Mouse (Mus musculus) liver, embryonic 15.5 days (tissue): ENCODE measurements at regions not wholly inside any gene's neighbourhood (a gene's known extent, or its start where the extent isn't known, plus 50 kb on each side); places are given as distances from the start of the nearest gene placed in this dataset.

Source experiments
- ATAC-seq: fragments of 200-750 bp; cut with Nextera tagmentation; 2 replicates; pipeline ENCODE4 v1.8.0; 2017; ENCODE audit warnings: moderate number of reproducible peaks, mild to moderate bottlenecking, moderate library complexity; ENCODE audit not compliant: insufficient read depth
- H3K27ac ChIP-seq: fragments of 300-500 bp; sonication (generic); replicated peaks from 2 replicates; pipeline ENCODE4 v1.5.1; 2015; ENCODE audit warnings: mild to moderate bottlenecking, inconsistent platforms
- H3K27me3 ChIP-seq: fragments of 300-500 bp; sonication (generic); 2 replicates; pipeline ENCODE4 v1.6.1; 2015; ENCODE audit warnings: mild to moderate bottlenecking, inconsistent platforms
- H3K36me3 ChIP-seq: fragments of 300-500 bp; sonication (generic); replicated peaks from 2 replicates; pipeline ENCODE4 v1.6.1; 2015; ENCODE audit warnings: moderate library complexity, mild to moderate bottlenecking, inconsistent platforms
- H3K4me1 ChIP-seq: fragments of 300-500 bp; sonication (generic); replicated peaks from 2 replicates; pipeline ENCODE4 v1.6.1; 2015; ENCODE audit warnings: inconsistent platforms
- H3K4me2 ChIP-seq: fragments of 300-500 bp; sonication (generic); 2 replicates; pipeline ENCODE4 v1.6.1; 2015; ENCODE audit warnings: moderate library complexity, mild to moderate bottlenecking, inconsistent platforms
- H3K4me3 ChIP-seq: fragments of 300-500 bp; sonication (generic); replicated peaks from 2 replicates; pipeline ENCODE4 v1.5.1; 2015; ENCODE audit warnings: mild to moderate bottlenecking, inconsistent platforms
- H3K9ac ChIP-seq: fragments of 300-500 bp; sonication (generic); 2 replicates; pipeline ENCODE4 v1.6.1; 2015; ENCODE audit warnings: moderate library complexity, mild to moderate bottlenecking, inconsistent platforms
- H3K9me3 ChIP-seq: fragments of 300-500 bp; sonication (generic); replicated peaks from 2 replicates; pipeline ENCODE4 v1.6.1; 2016; ENCODE audit warnings: inconsistent platforms
- WGBS: fragments of 180-500 bp; shearing (Covaris S2); methylation state at CpG from one replicate; pipeline ENCODE4 v1.1.7; 2015; ENCODE audit warnings: mixed read lengths; ENCODE audit not compliant: insufficient replicate concordance; 5-methylcytosine and 5-hydroxymethylcytosine counted together

DNA sequence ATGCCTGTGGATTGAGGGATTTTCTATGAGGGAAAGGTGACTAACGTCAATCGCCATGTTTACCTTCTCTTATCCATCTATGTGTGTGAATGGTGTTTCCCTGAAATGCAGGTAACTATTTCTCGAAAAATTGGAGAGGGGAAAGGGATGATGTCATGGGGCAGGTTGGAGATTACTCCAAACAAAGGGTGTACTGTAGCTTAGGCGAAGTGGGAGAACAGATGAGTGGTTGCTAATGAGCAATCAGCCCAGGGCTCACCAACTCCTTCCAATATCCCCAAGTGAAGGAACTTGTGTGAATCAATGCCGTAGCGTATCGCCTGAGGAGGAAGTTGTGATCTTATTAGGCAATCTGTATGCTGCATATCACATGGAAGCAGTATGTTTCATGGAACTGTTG is 133.2 kb downstream of the Klf5 start:
- no peak for ATAC-seq
- no peak overlapping the region for H3K27ac ChIP-seq
- no peak overlapping the region for H3K4me2 ChIP-seq
- WGBS, result 69% methylated on average over 7 of the region's 7 CpGs
- no peaks in the 10 kb centered on the region for H3K4me1 ChIP-seq
- H3K9ac ChIP-seq, result no peak overlapping the region
- H3K4me3 ChIP-seq, result no peak overlapping the region
- H3K36me3 ChIP-seq, result no peaks in the 10 kb centered on the region
- no peaks in the 10 kb centered on the region for H3K27me3 ChIP-seq
- H3K9me3 ChIP-seq, result no peaks in the 10 kb centered on the region

DNA sequence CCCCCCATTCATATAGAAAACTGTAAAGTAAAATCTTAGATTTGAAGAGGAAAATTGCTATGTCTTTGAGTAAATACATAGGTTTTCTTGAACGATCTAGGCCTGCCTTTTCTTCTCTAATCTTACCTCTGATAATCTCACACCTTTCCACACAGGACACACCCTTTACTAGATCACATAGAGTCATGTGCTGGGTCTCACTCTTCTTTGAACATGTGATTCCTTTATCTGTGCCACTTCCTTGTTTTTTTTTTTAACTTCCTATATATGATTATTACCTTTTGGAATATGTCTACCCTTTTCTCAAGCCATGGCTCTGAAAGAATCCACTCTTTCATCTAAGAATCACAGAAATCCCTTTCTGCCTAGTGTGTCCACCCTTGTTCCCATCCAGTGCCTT is 136.2 kb downstream of the Klf5 start:
- H3K9ac ChIP-seq, result no peak overlapping the region
- no peak overlapping the region for H3K4me3 ChIP-seq
- no peak overlapping the region for H3K4me2 ChIP-seq
- no peak overlapping the region for H3K27ac ChIP-seq
- H3K4me1 ChIP-seq, result no peaks in the 10 kb centered on the region
- H3K36me3 ChIP-seq, result no peaks in the 10 kb centered on the region
- no peaks in the 10 kb centered on the region for H3K27me3 ChIP-seq
- 54% methylated on average over 1 of the region's 1 CpGs for WGBS
- no peak for ATAC-seq
- H3K9me3 ChIP-seq, result no peaks in the 10 kb centered on the region

DNA sequence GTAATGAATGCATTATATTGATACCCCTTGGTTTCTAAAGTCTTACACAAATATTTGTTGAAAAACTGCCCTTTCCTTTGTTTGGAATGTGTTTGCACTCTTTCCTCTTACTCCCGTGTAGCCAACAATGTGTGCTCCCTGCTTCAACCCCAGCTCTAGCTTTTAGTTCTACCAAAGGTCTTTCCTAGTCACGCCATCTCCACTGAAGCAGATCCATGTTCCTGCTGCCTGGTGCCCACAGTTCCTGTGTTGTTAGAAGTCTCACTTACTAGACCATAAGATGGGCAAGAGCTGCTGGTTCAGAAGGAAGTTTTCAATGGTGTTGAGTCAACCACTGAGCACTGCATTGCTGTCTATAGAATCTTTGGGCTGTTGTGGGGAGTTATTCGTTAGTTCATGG is 137.0 kb downstream of the Klf5 start:
- no peak overlapping the region for H3K4me3 ChIP-seq
- H3K36me3 ChIP-seq, result no peaks in the 10 kb centered on the region
- H3K9ac ChIP-seq, result no peak overlapping the region
- H3K27me3 ChIP-seq, result no peaks in the 10 kb centered on the region
- no peaks in the 10 kb centered on the region for H3K9me3 ChIP-seq
- H3K27ac ChIP-seq, result no peak overlapping the region
- ATAC-seq, result no peak
- no peak overlapping the region for H3K4me2 ChIP-seq
- 57% methylated on average over 3 of the region's 3 CpGs for WGBS
- no peaks in the 10 kb centered on the region for H3K4me1 ChIP-seq

DNA sequence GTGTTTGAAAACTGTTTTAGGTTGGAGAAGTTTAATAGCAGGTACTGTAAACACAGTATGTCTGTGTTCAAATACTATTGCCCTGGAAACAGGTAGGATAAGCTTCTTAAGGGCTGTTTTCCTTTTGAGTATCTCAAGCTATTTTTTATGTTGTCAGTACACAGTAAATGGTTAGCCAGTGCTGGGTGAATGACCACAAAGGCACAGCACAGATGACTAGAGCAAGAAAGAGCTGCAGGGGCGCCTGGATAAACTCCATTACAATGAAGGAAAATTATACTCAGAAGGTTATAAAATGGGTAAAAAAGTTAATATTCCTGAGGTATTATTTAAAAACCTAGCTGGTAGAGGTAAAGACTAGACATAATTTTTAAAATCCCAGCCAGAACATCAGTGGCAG is 137.6 kb downstream of the Klf5 start:
- H3K9ac ChIP-seq, result no peak overlapping the region
- H3K4me3 ChIP-seq, result no peak overlapping the region
- no peak overlapping the region for H3K4me2 ChIP-seq
- ATAC-seq, result no peak
- 44% methylated on average over 1 of the region's 1 CpGs for WGBS
- H3K27me3 ChIP-seq, result no peaks in the 10 kb centered on the region
- H3K27ac ChIP-seq, result no peak overlapping the region
- no peaks in the 10 kb centered on the region for H3K4me1 ChIP-seq
- no peaks in the 10 kb centered on the region for H3K36me3 ChIP-seq
- H3K9me3 ChIP-seq, result no peaks in the 10 kb centered on the region

DNA sequence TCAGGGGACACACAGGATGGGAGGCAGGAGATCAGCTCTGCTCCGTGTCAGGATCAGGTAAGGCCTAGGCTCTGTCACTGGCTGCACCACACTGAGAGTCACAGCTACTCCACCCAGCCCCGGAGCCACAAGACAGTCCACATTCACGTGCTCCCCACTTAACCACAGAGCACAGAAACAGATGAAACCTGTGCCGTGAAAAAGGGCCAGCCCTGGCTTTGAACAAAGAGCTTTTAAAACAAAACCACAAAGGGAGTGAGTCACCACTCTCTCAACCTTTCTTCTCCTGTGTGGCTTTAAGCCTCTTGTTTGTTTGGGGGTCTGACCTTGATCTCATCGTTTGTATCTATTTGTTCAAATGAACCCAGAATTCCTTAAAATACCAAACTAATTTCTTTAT is 150.6 kb downstream of the Klf5 start:
- H3K36me3 ChIP-seq, result no peaks in the 10 kb centered on the region
- ATAC-seq, result no peak
- H3K4me3 ChIP-seq, result no peak overlapping the region
- 19% methylated on average over 5 of the region's 5 CpGs for WGBS
- H3K9me3 ChIP-seq, result no peaks in the 10 kb centered on the region
- no peak overlapping the region for H3K4me2 ChIP-seq
- H3K4me1 ChIP-seq, result no peaks in the 10 kb centered on the region
- no peak overlapping the region for H3K27ac ChIP-seq
- no peaks in the 10 kb centered on the region for H3K27me3 ChIP-seq
- H3K9ac ChIP-seq, result no peak overlapping the region

DNA sequence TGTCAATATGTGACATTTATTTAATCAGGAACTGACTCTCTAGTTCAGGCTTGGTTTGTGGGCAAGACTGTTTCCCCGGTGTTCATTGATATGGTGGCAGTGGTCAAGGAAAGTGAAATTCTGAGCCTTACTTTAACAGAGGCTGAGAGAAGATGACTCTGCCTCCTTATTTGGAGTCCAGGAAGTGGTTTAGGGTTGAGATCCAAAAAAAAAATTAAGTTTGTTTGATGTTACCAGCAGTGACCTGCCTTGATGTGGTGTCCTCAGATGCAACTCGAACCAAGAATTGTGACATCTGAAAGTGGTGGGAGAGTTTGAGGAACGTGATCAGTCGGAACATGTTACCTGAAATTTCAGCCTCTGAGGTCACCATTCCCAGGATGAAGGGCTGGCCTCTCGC is 151.4 kb downstream of the Klf5 start:
- Histone ChIP-seq H3K36me3 (no peaks in the 10 kb centered on the region), H3K9me3 (no peaks in the 10 kb centered on the region), H3K4me1 (no peaks in the 10 kb centered on the region), H3K27me3 (no peaks in the 10 kb centered on the region), H3K9ac (no peak overlapping the region), H3K4me2 (no peak overlapping the region), H3K4me3 (no peak overlapping the region), H3K27ac (no peak overlapping the region)
- ATAC-seq, result no peak
- 33% methylated on average over 5 of the region's 5 CpGs for WGBS

DNA sequence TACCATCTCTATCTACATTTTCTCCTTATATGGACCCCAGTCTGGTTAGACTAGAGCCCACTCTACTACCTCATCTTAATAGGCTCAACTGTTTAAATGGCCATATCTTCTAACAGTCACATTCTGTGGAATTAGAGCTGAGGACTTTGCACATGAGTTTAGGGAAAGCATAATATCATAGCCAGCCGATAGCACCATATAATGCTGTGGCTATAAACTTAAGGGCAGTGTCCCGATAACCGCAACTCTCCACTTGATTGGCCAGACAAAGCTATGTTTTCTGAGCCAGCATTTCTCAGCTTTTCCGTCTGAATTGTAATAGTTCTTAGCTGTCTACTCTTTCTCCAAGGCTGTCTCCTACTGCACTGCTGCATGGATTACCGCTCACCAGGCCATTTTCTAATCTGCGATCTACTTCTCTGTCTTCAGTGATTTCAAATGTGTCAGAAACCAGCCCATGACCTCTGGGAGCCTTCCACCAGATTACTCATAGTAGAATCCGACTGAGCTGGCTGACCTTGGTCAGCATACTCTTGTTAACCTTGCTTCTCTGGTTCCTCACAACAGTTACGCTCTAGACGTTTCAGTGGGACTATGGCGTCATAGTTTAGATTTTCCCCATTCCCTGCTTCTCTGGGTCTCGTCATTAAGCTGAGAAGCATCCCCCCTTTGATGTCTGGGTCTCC is 152.8 kb downstream of the Klf5 start:
- 73% methylated on average over 11 of the region's 11 CpGs for WGBS
- no peak for ATAC-seq

DNA sequence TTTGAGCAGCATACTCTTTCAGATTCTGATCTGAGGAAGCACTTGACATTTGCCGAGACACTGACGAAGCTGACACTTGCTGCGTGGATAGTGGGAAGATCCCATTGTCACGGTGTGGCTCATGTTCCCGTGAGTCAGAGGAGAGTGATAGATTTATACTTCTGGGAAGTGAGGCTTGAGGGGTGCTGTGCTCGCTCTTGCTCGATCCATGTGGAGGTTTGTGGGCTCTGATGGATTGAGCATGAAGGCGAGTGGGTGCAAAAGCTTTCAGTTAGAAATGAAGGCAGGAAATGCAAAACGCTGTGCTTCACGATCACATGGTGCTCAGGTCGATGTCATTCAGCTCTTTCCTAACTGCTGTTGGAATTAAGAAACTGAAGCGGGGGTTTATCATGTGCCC is 155.4 kb downstream of the Klf5 start:
- WGBS, result 65% methylated on average over 12 of the region's 12 CpGs
- no peak overlapping the region for H3K9ac ChIP-seq
- no peak overlapping the region for H3K4me3 ChIP-seq
- no peaks in the 10 kb centered on the region for H3K36me3 ChIP-seq
- no peak overlapping the region for H3K4me2 ChIP-seq
- ATAC-seq, result no peak
- H3K27ac ChIP-seq, result no peak overlapping the region
- no peaks in the 10 kb centered on the region for H3K9me3 ChIP-seq
- no peaks in the 10 kb centered on the region for H3K4me1 ChIP-seq
- no peaks in the 10 kb centered on the region for H3K27me3 ChIP-seq

More for the DNA sequence above, 152.8 kb downstream of the Klf5 start:
- H3K9ac ChIP-seq, result no peak overlapping the region
- no peak overlapping the region for H3K4me2 ChIP-seq
- H3K27me3 ChIP-seq, result no peaks in the 10 kb centered on the region
- no peaks in the 10 kb centered on the region for H3K4me1 ChIP-seq
- no peak overlapping the region for H3K4me3 ChIP-seq
- H3K27ac ChIP-seq, result no peak overlapping the region
- H3K36me3 ChIP-seq, result no peaks in the 10 kb centered on the region
- no peaks in the 10 kb centered on the region for H3K9me3 ChIP-seq

DNA sequence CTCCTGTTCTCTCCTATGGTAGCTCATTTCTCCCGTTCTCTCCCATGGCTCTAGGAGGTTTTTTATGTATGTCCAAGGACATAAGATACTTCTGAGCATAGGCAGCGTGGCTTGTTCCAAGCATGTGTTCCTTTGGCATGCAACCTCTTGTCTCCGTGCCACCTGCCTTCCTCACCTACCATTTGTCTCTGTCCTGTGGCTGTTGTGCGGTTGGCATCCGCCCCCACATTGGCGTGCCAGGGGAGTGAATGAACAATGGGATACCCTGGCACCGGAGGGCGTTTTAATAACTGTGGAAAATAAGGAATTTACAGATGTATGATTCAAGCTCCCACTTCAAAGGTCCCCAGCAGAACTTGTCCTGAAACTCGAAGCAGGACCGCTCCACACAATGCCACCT is 158.1 kb downstream of the Klf5 start:
- H3K36me3 ChIP-seq, result no peaks in the 10 kb centered on the region
- no peak overlapping the region for H3K27ac ChIP-seq
- no peak for ATAC-seq
- no peaks in the 10 kb centered on the region for H3K9me3 ChIP-seq
- WGBS, result 76% methylated on average over 10 of the region's 10 CpGs
- no peak overlapping the region for H3K9ac ChIP-seq
- H3K4me3 ChIP-seq, result no peak overlapping the region
- H3K27me3 ChIP-seq, result no peaks in the 10 kb centered on the region
- no peak overlapping the region for H3K4me2 ChIP-seq
- H3K4me1 ChIP-seq, result no peaks in the 10 kb centered on the region

DNA sequence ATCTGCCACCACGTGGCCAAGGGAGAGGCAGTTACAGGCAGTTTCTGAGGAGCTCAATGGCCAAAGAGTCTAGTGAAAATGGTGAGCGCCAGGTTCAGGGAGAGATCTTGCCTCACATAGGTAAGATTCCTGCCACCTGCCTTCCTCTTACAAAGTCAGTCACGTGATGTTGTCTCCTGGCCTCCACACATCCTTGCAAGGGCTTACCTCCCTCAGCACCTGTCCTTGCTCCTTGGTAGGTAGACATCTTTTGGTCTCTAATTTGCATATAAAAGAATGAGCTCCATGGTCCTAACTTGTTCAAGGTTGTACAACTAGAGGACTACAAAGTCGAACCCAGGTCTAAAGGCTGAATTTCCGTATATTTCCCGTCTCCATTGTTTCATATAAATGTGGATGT is 159.1 kb downstream of the Klf5 start:
- Histone ChIP-seq H3K9me3 (no peaks in the 10 kb centered on the region), H3K36me3 (no peaks in the 10 kb centered on the region), H3K4me3 (no peak overlapping the region), H3K9ac (no peak overlapping the region), H3K4me2 (no peak overlapping the region), H3K4me1 (no peaks in the 10 kb centered on the region), H3K27me3 (no peaks in the 10 kb centered on the region), H3K27ac (no peak overlapping the region)
- no peak for ATAC-seq
- WGBS, result 63% methylated on average over 6 of the region's 6 CpGs

DNA sequence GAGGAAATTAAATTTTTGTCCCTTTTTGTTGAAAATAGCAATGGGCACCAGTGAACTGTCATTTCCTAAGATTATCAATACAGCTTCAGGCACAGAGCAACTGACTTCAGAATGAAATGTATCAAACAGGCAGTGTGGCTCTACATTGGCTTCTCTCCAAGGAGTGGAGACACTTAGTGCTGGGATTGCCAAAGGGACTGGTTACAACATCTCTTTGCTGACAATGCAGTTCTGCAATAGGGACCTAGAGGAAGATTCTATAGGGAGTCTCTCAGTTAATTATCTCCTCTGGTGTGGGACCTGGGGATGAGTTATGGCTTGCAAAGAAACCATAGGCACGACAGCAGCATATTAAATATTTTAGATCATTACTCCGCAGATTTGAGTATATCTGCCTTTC is 173.6 kb downstream of the Klf5 start:
- Histone ChIP-seq H3K4me3 (no peak overlapping the region), H3K4me2 (no peak overlapping the region), H3K9ac (no peak overlapping the region), H3K9me3 (no peaks in the 10 kb centered on the region), H3K36me3 (no peaks in the 10 kb centered on the region), H3K27ac (no peak overlapping the region), H3K4me1 (no peaks in the 10 kb centered on the region), H3K27me3 (no peaks in the 10 kb centered on the region)
- ATAC-seq, result no peak
- WGBS, result 67% methylated on average over 2 of the region's 2 CpGs

DNA sequence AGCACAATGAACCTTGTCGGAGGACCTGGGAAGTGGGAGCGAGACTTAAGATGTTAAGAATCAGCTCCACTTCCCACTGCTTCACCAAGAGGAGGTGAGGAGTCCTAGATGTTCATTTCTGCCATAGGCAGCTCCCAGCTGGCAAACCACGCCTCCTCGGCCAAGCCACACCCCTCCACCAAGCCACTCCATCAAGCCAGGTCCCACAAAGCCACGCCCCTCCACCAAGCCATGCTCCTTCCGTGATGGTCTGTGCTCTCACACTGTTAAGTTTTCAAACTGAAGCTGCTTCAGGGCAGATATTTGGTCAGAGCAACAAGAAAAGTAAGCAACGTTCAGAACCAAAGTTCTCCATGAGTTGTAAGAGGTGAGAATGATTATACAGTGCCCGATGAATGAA is 176.8 kb downstream of the Klf5 start:
- no peak for ATAC-seq
- 51% methylated on average over 8 of the region's 8 CpGs for WGBS
- Histone ChIP-seq H3K4me1 (no peaks in the 10 kb centered on the region), H3K4me2 (no peak overlapping the region), H3K36me3 (no peaks in the 10 kb centered on the region), H3K9ac (no peak overlapping the region), H3K27ac (no peak overlapping the region), H3K9me3 (no peaks in the 10 kb centered on the region), H3K27me3 (no peaks in the 10 kb centered on the region), H3K4me3 (no peak overlapping the region)
